Mouse (Mus musculus) G1E (cell line): ENCODE measurements at regions not wholly inside any gene's neighbourhood (a gene's known extent, or its start where the extent isn't known, plus 50 kb on each side); places are given as distances from the start of the nearest gene placed in this dataset.

Experiments used
- CTCF ChIP-seq: IDR thresholded peaks from 2 replicates; pipeline ENCODE4 v1.5.1; 2012; ENCODE audit warnings: low read depth, low read length, inconsistent platforms, mixed read lengths
- GATA1 ChIP-seq: IDR thresholded peaks from 2 replicates; pipeline ENCODE4 v1.6.1; 2012; ENCODE audit warnings: borderline replicate concordance, low read length, inconsistent platforms, mixed read lengths
- GATA2 ChIP-seq: IDR thresholded peaks from 2 replicates; pipeline ENCODE4 v1.6.1; 2012; ENCODE audit warnings: low read depth, low read length, inconsistent platforms, borderline replicate concordance

- TF ChIP-seq CTCF (no peak), GATA1 (no peak), GATA2 (no peak)
These were observed 68.6 kb upstream of the Rph3a start for GRCm38 (mm10) chr5:121078531-121078930.
